Mouse (Mus musculus) CD8-positive naive resting alpha-beta T cell, adult 2 months (primary cell): Measurements from ENCODE around the gene Kiz.
A peak's percentile ranks its signal among the peaks of the same experiment; 100 is the strongest.

Experiments used
- DNase-seq, 2 experiments: peaks; one replicate each; pipeline ENCODE4 v3.0.0; 2022; ENCODE audit warnings: low read depth in 2 of 2, low spot score in 2 of 2

Kiz gene

GRCm38 (mm10) chr2:146856853-146857252 lies 1.2 kb downstream of the Kiz start:
- DNase-seq, result no peak

- no peak for DNase-seq
Measured at GRCm38 (mm10) chr2:146865781-146866180, 10.1 kb downstream of the Kiz start.

- no peak for DNase-seq
Measured at GRCm38 (mm10) chr2:146871300-146872269, 15.9 kb downstream of the Kiz start.

GRCm38 (mm10) chr2:146872697-146873096 lies 17.0 kb downstream of the Kiz start:
- no peak for DNase-seq

GRCm38 (mm10) chr2:146873881-146874441 lies 18.3 kb downstream of the Kiz start:
- DNase-seq, result no peak

- no peak for DNase-seq
Measured at GRCm38 (mm10) chr2:146877423-146878098, 21.9 kb downstream of the Kiz start.

GRCm38 (mm10) chr2:146881623-146882022 lies 26.0 kb downstream of the Kiz start:
- DNase-seq, result no peak

- no peak for DNase-seq
Measured at GRCm38 (mm10) chr2:146884291-146884855, 28.7 kb downstream of the Kiz start.

GRCm38 (mm10) chr2:146888786-146889414 lies 33.2 kb downstream of the Kiz start:
- no peak for DNase-seq

- no peak for DNase-seq
Measured at GRCm38 (mm10) chr2:146898977-146899376, 43.3 kb downstream of the Kiz start.

GRCm38 (mm10) chr2:146916085-146916484 lies 60.4 kb downstream of the Kiz start:
- no peak for DNase-seq

GRCm38 (mm10) chr2:146917770-146918169 lies 62.1 kb downstream of the Kiz start:
- no peak for DNase-seq

GRCm38 (mm10) chr2:146920375-146921160 lies 64.9 kb downstream of the Kiz start:
- no peak for DNase-seq

GRCm38 (mm10) chr2:146925296-146925695 lies 69.6 kb downstream of the Kiz start:
- DNase-seq, result no peak

GRCm38 (mm10) chr2:146925846-146926245 lies 70.2 kb downstream of the Kiz start:
- DNase-seq, result no peak

GRCm38 (mm10) chr2:146948223-146948776 lies 92.6 kb downstream of the Kiz start:
- no peak for DNase-seq

- no peak for DNase-seq
Measured at GRCm38 (mm10) chr2:146956366-146956765, 100.7 kb downstream of the Kiz start.

GRCm38 (mm10) chr2:146958398-146958911 lies 102.8 kb downstream of the Kiz start:
- no peak for DNase-seq

- DNase-seq, result peak; percentile 60 to 67
Measured at GRCm38 (mm10) chr2:146958951-146959821, 103.5 kb downstream of the Kiz start.
